Mouse (Mus musculus): ENCODE data around the gene Sntn. TPM values are rescaled to one million over a fixed set of nuclear protein-coding genes. Genes with fewer than 3 reads are reported as not detected.

Sntn gene
- not detected in 2 replicates for polyA plus RNA-seq (2015; fragmentation: Nextera tagmentation; extraction: Ambion mirVana)

- H3K4me3 ChIP-seq (replicated peaks), result no peak within 1 kb of the TSS
- WGBS, result 91% methylated on average over 2 of the region's 2 CpGs
- H3K27ac ChIP-seq, result no peak within 1 kb of the TSS
- no peak within 1 kb of the TSS for H3K4me2 ChIP-seq (replicated peaks)
- no peak for ATAC-seq
- H3K36me3 ChIP-seq, result no peaks in the 10 kb centered on the region
- H3K9me3 ChIP-seq, result no peaks in the 10 kb centered on the region
- no peaks in the 10 kb centered on the region for H3K27me3 ChIP-seq
- no peak within 1 kb of the TSS for H3K9ac ChIP-seq (replicated peaks)
- no peaks in the 10 kb centered on the region for H3K4me1 ChIP-seq (replicated peaks)
Observed at GRCm38 (mm10) chr14:13670576-13670975, at the start of gene Sntn. Sntn (plus strand) TSS chr14:13670876.

- Histone ChIP-seq H3K27me3 (no peaks in the 10 kb centered on the region), H3K4me3 (replicated peaks) (no peak overlapping the region), H3K4me1 (replicated peaks) (peaks cover 14% of the 10 kb centered on the region), H3K4me2 (replicated peaks) (no peak overlapping the region), H3K9ac (replicated peaks) (no peak overlapping the region), H3K9me3 (no peaks in the 10 kb centered on the region), H3K27ac (no peak overlapping the region; the same call in 1 of the 2 replicates), H3K36me3 (no peaks in the 10 kb centered on the region)
- ATAC-seq, result no peak
- 100% methylated on average over 1 of the region's 1 CpGs for WGBS
Observed at GRCm38 (mm10) chr14:13649865-13650264, 20.8 kb upstream of the Sntn start.

GRCm38 (mm10) chr14:13651039-13651438 is 19.6 kb upstream of the Sntn start:
- H3K4me2 ChIP-seq (replicated peaks), result no peak overlapping the region

GRCm38 (mm10) chr14:13651541-13652298 is 19.0 kb upstream of the Sntn start:
- no peaks in the 10 kb centered on the region for H3K36me3 ChIP-seq
- H3K27ac ChIP-seq, result peak overlapping the region; percentile 54; the same call in 1 of the 2 replicates
- peaks cover 14% of the 10 kb centered on the region for H3K4me1 ChIP-seq (replicated peaks)
- no peak overlapping the region for H3K4me2 ChIP-seq (replicated peaks)
- no peaks in the 10 kb centered on the region for H3K9me3 ChIP-seq
- no peaks in the 10 kb centered on the region for H3K27me3 ChIP-seq
- no peak overlapping the region for H3K9ac ChIP-seq (replicated peaks)
- no peak overlapping the region for H3K4me3 ChIP-seq (replicated peaks)
- ATAC-seq, result peak; percentile 93
- 34% methylated on average over 2 of the region's 2 CpGs for WGBS

More at GRCm38 (mm10) chr14:13651039-13651438, 19.6 kb upstream of the Sntn start:
- Histone ChIP-seq H3K27me3 (no peaks in the 10 kb centered on the region), H3K36me3 (no peaks in the 10 kb centered on the region), H3K27ac (peak overlapping the region; percentile 47; the same call in 1 of the 2 replicates), H3K9ac (replicated peaks) (no peak overlapping the region), H3K4me1 (replicated peaks) (peaks cover 14% of the 10 kb centered on the region), H3K9me3 (no peaks in the 10 kb centered on the region), H3K4me3 (replicated peaks) (no peak overlapping the region)
- ATAC-seq, result peak; percentile 87
- 63% methylated on average over 1 of the region's 1 CpGs for WGBS

- H3K4me2 ChIP-seq (replicated peaks), result no peak overlapping the region
- WGBS, result 88% methylated on average over 1 of the region's 1 CpGs
- no peaks in the 10 kb centered on the region for H3K9me3 ChIP-seq
- no peaks in the 10 kb centered on the region for H3K4me1 ChIP-seq (replicated peaks)
- H3K27ac ChIP-seq, result no peak overlapping the region
- no peak overlapping the region for H3K9ac ChIP-seq (replicated peaks)
- H3K4me3 ChIP-seq (replicated peaks), result no peak overlapping the region
- no peak for ATAC-seq
- no peaks in the 10 kb centered on the region for H3K36me3 ChIP-seq
- no peaks in the 10 kb centered on the region for H3K27me3 ChIP-seq
Observed at GRCm38 (mm10) chr14:13686716-13687115, 16.0 kb downstream of the Sntn start.

GRCm38 (mm10) chr14:13690426-13690825 is 19.8 kb downstream of the Sntn start:
- H3K9me3 ChIP-seq, result no peaks in the 10 kb centered on the region
- ATAC-seq, result no peak
- 73% methylated on average over 2 of the region's 2 CpGs for WGBS

GRCm38 (mm10) chr14:13732263-13732662 is 61.6 kb downstream of the Sntn start:
- no peak overlapping the region for H3K4me2 ChIP-seq (replicated peaks)
- H3K27ac ChIP-seq, result no peak overlapping the region
- ATAC-seq, result no peak
- WGBS, result 37% methylated on average over 4 of the region's 4 CpGs
- no peak overlapping the region for H3K4me3 ChIP-seq (replicated peaks)
- no peaks in the 10 kb centered on the region for H3K9me3 ChIP-seq
- H3K27me3 ChIP-seq, result no peaks in the 10 kb centered on the region
- H3K9ac ChIP-seq (replicated peaks), result no peak overlapping the region
- H3K4me1 ChIP-seq (replicated peaks), result no peaks in the 10 kb centered on the region
- H3K36me3 ChIP-seq, result no peaks in the 10 kb centered on the region

More at GRCm38 (mm10) chr14:13690426-13690825, 19.8 kb downstream of the Sntn start:
- no peak overlapping the region for H3K4me3 ChIP-seq (replicated peaks)
- H3K4me1 ChIP-seq (replicated peaks), result no peaks in the 10 kb centered on the region
- H3K36me3 ChIP-seq, result no peaks in the 10 kb centered on the region
- H3K9ac ChIP-seq (replicated peaks), result no peak overlapping the region
- no peak overlapping the region for H3K4me2 ChIP-seq (replicated peaks)
- no peak overlapping the region for H3K27ac ChIP-seq
- no peaks in the 10 kb centered on the region for H3K27me3 ChIP-seq

Other genes starting within 250 kb of the Sntn start
- gene Gm281, start 243.6 kb downstream of the Sntn start, polyA plus RNA-seq (2015; fragmentation: Nextera tagmentation; extraction: Ambion mirVana), result not detected in 2 replicates

Measured in midbrain, embryonic 13.5 days (tissue).